Mouse (Mus musculus) kidney, adult 2 months (tissue): ENCODE results near the gene Sephs1. TPM values are rescaled to one million over a fixed set of nuclear protein-coding genes. Genes with fewer than 3 reads are reported as not detected.

Experiments
- DNase-seq: peaks from one replicate; pipeline ENCODE4 v3.0.0; 2021
- H3K27ac ChIP-seq: fragments of 200-500 bp; 2 replicates; pipeline ENCODE4 v1.5.1; 2012; ENCODE audit warnings: low read depth, low read length, control low read depth, inconsistent platforms; ENCODE audit not compliant: insufficient read depth
- H3K27me3 ChIP-seq: fragments of 200-500 bp; replicated peaks from 2 replicates; pipeline ENCODE4 v1.6.1; 2012; ENCODE audit warnings: mild to moderate bottlenecking, moderate library complexity, low read length, inconsistent platforms; ENCODE audit not compliant: control insufficient read depth, insufficient read depth
- H3K36me3 ChIP-seq: fragments of 200-500 bp; 2 replicates; pipeline ENCODE4 v1.6.1; 2012; ENCODE audit warnings: mild to moderate bottlenecking, moderate library complexity, low read length, inconsistent platforms; ENCODE audit not compliant: control insufficient read depth, insufficient read depth
- H3K4me1 ChIP-seq: fragments of 200-500 bp; 2 replicates; pipeline ENCODE4 v1.6.1; 2011; ENCODE audit warnings: low read length; ENCODE audit not compliant: control insufficient read depth, insufficient read depth
- H3K4me3 ChIP-seq: fragments of 200-500 bp; 2 replicates; pipeline ENCODE4 v1.5.1; 2011; ENCODE audit warnings: mild to moderate bottlenecking, low read depth, low read length, control low read depth; ENCODE audit not compliant: insufficient read depth
- CTCF ChIP-seq: fragments of 200-500 bp; conservative IDR thresholded peaks from 2 replicates; pipeline ENCODE4 v1.5.1; 2011; ENCODE audit warnings: low read depth, mild to moderate bottlenecking, control low read depth, low read length, moderate library complexity, mixed read lengths; ENCODE audit not compliant: insufficient read depth, insufficient read length
- POLR2A ChIP-seq: fragments of 200-500 bp; IDR thresholded peaks from one replicate; pipeline ENCODE4 v1.6.1; 2011; ENCODE audit warnings: low read depth, low read length, control low read depth
- WGBS: fragments of 180-500 bp; shearing (Covaris S2); methylation state at CpG from one replicate; pipeline ENCODE4 v1.1.7; 2018; 5-methylcytosine and 5-hydroxymethylcytosine counted together
- polyA plus RNA-seq: library from polyadenylated mRNA; depleted of rRNA; stranded (reverse); fragments of >200 nt; gene quantifications from 2 replicates; pipeline ENCODE4 v1.2.3, GENCODE M21; 2012

The Sephs1 gene
- polyA plus RNA-seq, 1 experiment = 23.9 TPM

- no peak overlapping the region for H3K4me3 ChIP-seq
- peaks cover 7% of the 10 kb centered on the region for H3K36me3 ChIP-seq
- no peak overlapping the region for H3K27ac ChIP-seq
- TF ChIP-seq POLR2A (no peak), CTCF (no peak)
- no peak for DNase-seq
- H3K4me1 ChIP-seq = peaks cover 9% of the 10 kb centered on the region; the same call in 1 of the 2 replicates
- no peaks in the 10 kb centered on the region for H3K27me3 ChIP-seq
- WGBS = 93% methylated on average over 6 of the region's 6 CpGs
These were observed 25.8 kb downstream of the Sephs1 start for GRCm38 (mm10) chr2:4907120-4907519.

- Histone ChIP-seq H3K27me3 (no peaks in the 10 kb centered on the region), H3K27ac (no peak overlapping the region), H3K36me3 (peaks cover 7% of the 10 kb centered on the region), H3K4me1 (peaks cover 7% of the 10 kb centered on the region; the same call in 1 of the 2 replicates), H3K4me3 (no peak overlapping the region)
- 85% methylated on average over 7 of the region's 7 CpGs for WGBS
- no peak for TF ChIP-seq CTCF
- no peak for TF ChIP-seq POLR2A
- DNase-seq = no peak
These were observed 26.6 kb downstream of the Sephs1 start for GRCm38 (mm10) chr2:4907916-4908315.

- 37% methylated on average over 3 of the region's 3 CpGs for WGBS
- no peak overlapping the region for H3K4me3 ChIP-seq
These were observed 27.5 kb downstream of the Sephs1 start for GRCm38 (mm10) chr2:4908771-4909315.

GRCm38 (mm10) chr2:4909909-4910308, 28.5 kb downstream of the Sephs1 start:
- H3K4me3 ChIP-seq = no peak overlapping the region
- 60% methylated on average over 6 of the region's 6 CpGs for WGBS
- no peaks in the 10 kb centered on the region for H3K27me3 ChIP-seq
- peaks cover 7% of the 10 kb centered on the region for H3K36me3 ChIP-seq
- H3K4me1 ChIP-seq = peaks cover 7% of the 10 kb centered on the region; the same call in 1 of the 2 replicates
- H3K27ac ChIP-seq = peak overlapping the region; percentile 69; the same call in 1 of the 2 replicates
- TF ChIP-seq CTCF (no peak), POLR2A (no peak)
- peak; percentile 71 for DNase-seq

More at GRCm38 (mm10) chr2:4908771-4909315, 27.5 kb downstream of the Sephs1 start:
- DNase-seq = peak; percentile 68
- H3K36me3 ChIP-seq = peaks cover 7% of the 10 kb centered on the region
- H3K27ac ChIP-seq = peak overlapping the region; percentile 69; the same call in 1 of the 2 replicates
- no peaks in the 10 kb centered on the region for H3K27me3 ChIP-seq
- H3K4me1 ChIP-seq = peaks cover 7% of the 10 kb centered on the region; the same call in 1 of the 2 replicates
- no peak for TF ChIP-seq CTCF
- no peak for TF ChIP-seq POLR2A

DNA sequence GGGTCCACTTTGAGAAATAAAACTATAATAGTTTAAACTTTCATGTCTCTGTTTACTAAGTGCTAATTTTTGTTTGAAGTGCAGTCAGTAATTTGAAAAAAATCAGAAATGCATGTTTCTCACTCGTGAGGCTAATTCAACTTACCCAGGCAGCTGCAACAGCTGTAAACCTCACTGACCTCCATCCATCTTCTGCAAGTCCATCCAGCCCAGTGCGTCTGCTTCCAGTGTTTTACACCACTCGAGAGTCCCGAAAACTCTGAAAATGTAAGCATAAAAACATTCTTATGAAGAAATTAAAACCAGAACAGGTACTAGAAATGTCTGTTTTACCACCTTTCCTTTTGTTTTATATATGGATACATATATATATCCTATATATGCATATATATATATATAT, 29.2 kb downstream of the Sephs1 start:
- Histone ChIP-seq H3K4me3 (no peak overlapping the region), H3K4me1 (peaks cover 7% of the 10 kb centered on the region; the same call in 1 of the 2 replicates), H3K27ac (no peak overlapping the region), H3K27me3 (no peaks in the 10 kb centered on the region), H3K36me3 (peaks cover 6% of the 10 kb centered on the region)
- DNase-seq = no peak
- TF ChIP-seq POLR2A = no peak
- TF ChIP-seq CTCF = no peak
- WGBS = 72% methylated on average over 4 of the region's 4 CpGs

- Histone ChIP-seq H3K27ac (no peak overlapping the region), H3K4me1 (peaks cover 17% of the 10 kb centered on the region), H3K27me3 (no peaks in the 10 kb centered on the region), H3K4me3 (no peak overlapping the region), H3K36me3 (no peaks in the 10 kb centered on the region)
- no peak for DNase-seq
- 93% methylated on average over 7 of the region's 7 CpGs for WGBS
- no peak for TF ChIP-seq CTCF
- TF ChIP-seq POLR2A = no peak
These were observed 32.6 kb downstream of the Sephs1 start for GRCm38 (mm10) chr2:4913949-4914348.

- WGBS = 82% methylated on average over 6 of the region's 6 CpGs
- no peaks in the 10 kb centered on the region for H3K27me3 ChIP-seq
- H3K4me3 ChIP-seq = no peak overlapping the region
- TF ChIP-seq POLR2A = no peak
- TF ChIP-seq CTCF = no peak
- no peak for DNase-seq
- peaks cover 17% of the 10 kb centered on the region for H3K4me1 ChIP-seq
- H3K36me3 ChIP-seq = no peaks in the 10 kb centered on the region
- H3K27ac ChIP-seq = no peak overlapping the region; the same call in 1 of the 2 replicates
These were observed 34.7 kb downstream of the Sephs1 start for GRCm38 (mm10) chr2:4916037-4916436.

DNA sequence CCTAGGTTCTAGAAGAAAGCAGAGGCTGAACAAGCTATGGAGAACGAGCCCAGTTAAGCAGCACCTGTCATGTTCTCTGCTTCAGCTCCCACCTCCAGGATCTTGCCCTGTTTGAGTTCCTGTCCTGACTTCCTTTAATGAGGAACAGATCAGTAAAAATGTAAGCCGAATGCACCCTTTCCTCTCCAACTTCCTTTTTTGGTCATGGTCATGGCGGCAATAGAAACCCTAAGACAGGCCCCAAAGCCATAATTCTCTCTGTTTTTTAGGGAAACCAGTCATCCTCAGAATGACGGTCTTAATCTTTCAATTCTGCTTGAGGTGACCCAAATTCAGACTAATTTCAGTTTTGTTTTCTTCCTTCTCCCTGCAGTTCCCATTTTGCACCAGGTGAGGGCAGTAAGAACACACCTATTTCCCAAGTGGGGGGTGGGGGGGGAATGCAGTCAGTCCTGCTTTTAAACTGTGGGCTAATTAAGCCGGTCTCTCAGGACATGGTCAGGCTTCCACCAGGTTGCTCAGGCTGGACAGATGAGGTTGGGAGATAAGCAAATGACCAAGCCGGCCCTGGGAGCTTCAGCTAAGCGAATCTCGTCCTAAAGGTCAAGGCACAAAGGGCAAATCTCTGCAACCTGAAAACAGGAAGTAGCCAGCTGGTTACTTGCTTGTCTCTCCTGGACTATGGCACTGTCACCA, 36.1 kb downstream of the Sephs1 start:
- Histone ChIP-seq H3K4me1 (peaks cover 22% of the 10 kb centered on the region), H3K27ac (peak overlapping the region; percentile 70), H3K4me3 (peak overlapping the region; percentile 5; the same call in 1 of the 2 replicates), H3K27me3 (no peaks in the 10 kb centered on the region), H3K36me3 (no peaks in the 10 kb centered on the region)
- TF ChIP-seq CTCF = peak; percentile 74
- TF ChIP-seq POLR2A = no peak
- 5% methylated on average over 8 of the region's 8 CpGs for WGBS
- peak; percentile 84 for DNase-seq
